Mouse (Mus musculus) layer of hippocampus, adult 18-20 months (tissue): ENCODE measurements around the gene Dgcr8. TPM values are rescaled to one million over a fixed set of nuclear protein-coding genes. Genes with fewer than 3 reads are reported as not detected.
"Not testable (repeated sequence)": the region's sequence is repeated elsewhere in the genome, so short reads cannot be mapped to it uniquely, and the experiment has no call there.

Experiments used
- DNase-seq, 2 experiments: peaks; one replicate each; pipeline ENCODE4 v3.0.0; 2022; ENCODE audit warnings: low spot score in 2 of 2
- long read RNA-seq: library from polyadenylated mRNA; stranded (forward); transcript quantifications from one replicate; pipeline ENCODE4 v2.0.0, GENCODE M21; 2021
- total RNA-seq, 2 experiments: library from RNA; stranded (reverse); gene quantifications; 2 replicates each; pipeline ENCODE4 v1.2.3; 2021

Gene Dgcr8
- 10 to 100 TPM; 35.7 to 43.0 TPM for total RNA-seq
- long read RNA-seq, full-length matches to known transcripts = 27 of 44 reads
- long read RNA-seq, partial matches to known transcripts = 2 of 44 reads
- long read RNA-seq, other reads (novel, unspliced or antisense) = 15 of 44 reads

GRCm38 (mm10) chr16:18289067-18289588 lies at the start of gene Dgcr8:
TSS of gene Dgcr8 (minus strand) at chr16:18289246.
- DNase-seq = peak; percentile 99

GRCm38 (mm10) chr16:18337261-18337660 lies 48.2 kb upstream of the Dgcr8 start:
- no peak for DNase-seq

GRCm38 (mm10) chr16:18335981-18336380 lies 46.9 kb upstream of the Dgcr8 start:
- DNase-seq = no peak

GRCm38 (mm10) chr16:18333976-18334375 lies 44.9 kb upstream of the Dgcr8 start:
- DNase-seq = no peak

GRCm38 (mm10) chr16:18328524-18328923 lies 39.5 kb upstream of the Dgcr8 start:
- DNase-seq = no peak

GRCm38 (mm10) chr16:18327936-18328335 lies 38.9 kb upstream of the Dgcr8 start:
- no peak for DNase-seq

- DNase-seq = no peak
Measured at GRCm38 (mm10) chr16:18325741-18326140, 36.7 kb upstream of the Dgcr8 start.

GRCm38 (mm10) chr16:18324031-18324430 lies 35.0 kb upstream of the Dgcr8 start:
- DNase-seq = no peak

GRCm38 (mm10) chr16:18323460-18323859 lies 34.4 kb upstream of the Dgcr8 start:
- no peak for DNase-seq

- no peak for DNase-seq
Measured at GRCm38 (mm10) chr16:18321443-18321842, 32.4 kb upstream of the Dgcr8 start.

- no peak for DNase-seq
Measured at GRCm38 (mm10) chr16:18318992-18319391, 29.9 kb upstream of the Dgcr8 start.

GRCm38 (mm10) chr16:18308159-18308558 lies 19.1 kb upstream of the Dgcr8 start:
- DNase-seq = no peak

GRCm38 (mm10) chr16:18289614-18290013 lies 568 bp upstream of the Dgcr8 start:
- DNase-seq = not testable (repeated sequence)

- DNase-seq = peak in 1 of 2 experiments; percentile 15
Measured at GRCm38 (mm10) chr16:18288581-18289061, 425 bp downstream of the Dgcr8 start.

GRCm38 (mm10) chr16:18288166-18288565 lies 880 bp downstream of the Dgcr8 start:
- no peak for DNase-seq

- no peak for DNase-seq
Measured at GRCm38 (mm10) chr16:18275166-18275565, 13.9 kb downstream of the Dgcr8 start.

- DNase-seq = no peak
Measured at GRCm38 (mm10) chr16:18268182-18268581, 20.9 kb downstream of the Dgcr8 start.

GRCm38 (mm10) chr16:18265024-18265423 lies 24.0 kb downstream of the Dgcr8 start:
- DNase-seq = no peak

- DNase-seq = no peak
Measured at GRCm38 (mm10) chr16:18258221-18258620, 30.8 kb downstream of the Dgcr8 start, which contains the start of gene Gm49776. TSS of gene Gm49776 (minus strand) at chr16:18258321.

- no peak for DNase-seq
Measured at GRCm38 (mm10) chr16:18253866-18254265, 35.2 kb downstream of the Dgcr8 start.

- DNase-seq = no peak
Measured at GRCm38 (mm10) chr16:18252736-18253135, 36.3 kb downstream of the Dgcr8 start.

GRCm38 (mm10) chr16:18250828-18251790 lies 37.9 kb downstream of the Dgcr8 start:
- DNase-seq = no peak
